Mouse (Mus musculus) gastrocnemius, postnatal 25 days (tissue): ENCODE results near the gene BC052040. TPM values are rescaled to one million over a fixed set of nuclear protein-coding genes. Genes with fewer than 3 reads are reported as not detected.

Experiments used
- DNase-seq: peaks from one replicate; pipeline ENCODE4 v3.0.0; 2022
- microRNA-seq, 2 experiments: library from miRNA; unstranded; fragments of <30 nt; microRNA quantifications; one replicate each; pipeline ENCODE4 v1.2.0; 2021; ENCODE audit warnings: borderline replicate concordance in 2 of 2
- total RNA-seq, 2 experiments: library from RNA; stranded (reverse); gene quantifications; 1 replicate in 1 of 2; 2 replicates in 1 of 2; pipeline ENCODE4 v1.2.3; 2021

Gene BC052040
- total RNA-seq, 2 experiments from 2014 or later, result 1.6 to 2.3 TPM

- DNase-seq, result no peak
These were observed 191.2 kb downstream of the BC052040 start for GRCm38 (mm10) chr2:115772709-115773108.

GRCm38 (mm10) chr2:115774153-115774908 lies 192.8 kb downstream of the BC052040 start:
- no peak for DNase-seq

- DNase-seq, result no peak
These were observed 194.1 kb downstream of the BC052040 start for GRCm38 (mm10) chr2:115775488-115776217.

- no peak for DNase-seq
These were observed 195.7 kb downstream of the BC052040 start for GRCm38 (mm10) chr2:115776924-115777860.

GRCm38 (mm10) chr2:115780546-115781011 lies 199.1 kb downstream of the BC052040 start:
- DNase-seq, result peak; percentile 15

GRCm38 (mm10) chr2:115785687-115786086 lies 204.2 kb downstream of the BC052040 start:
- DNase-seq, result no peak

- DNase-seq, result no peak
These were observed 217.3 kb downstream of the BC052040 start for GRCm38 (mm10) chr2:115798839-115799238.

GRCm38 (mm10) chr2:115808376-115808775 lies 226.9 kb downstream of the BC052040 start:
- DNase-seq, result no peak

GRCm38 (mm10) chr2:115813316-115813715 lies 231.8 kb downstream of the BC052040 start:
- DNase-seq, result no peak

- no peak for DNase-seq
These were observed 232.2 kb downstream of the BC052040 start for GRCm38 (mm10) chr2:115813721-115814120.

GRCm38 (mm10) chr2:115817959-115818358 lies 236.4 kb downstream of the BC052040 start:
- DNase-seq, result no peak

GRCm38 (mm10) chr2:115822361-115822760 lies 240.8 kb downstream of the BC052040 start:
- no peak for DNase-seq

Small RNA genes lying within 50 kb of the gene (microRNA-seq; reads per million reads assigned to microRNA genes)
- gene Mir1951, result 0 to 0.26 reads per million in 2 experiments
